Mouse (Mus musculus) heart, postnatal 36 days (tissue): ENCODE results near the gene Gpn1. TPM values are rescaled to one million over a fixed set of nuclear protein-coding genes. Genes with fewer than 3 reads are reported as not detected.

Experiments
- DNase-seq, 2 experiments: peaks; one replicate each; pipeline ENCODE4 v3.0.0; 2021 to 2022
- intact Hi-C: fragments of 180-260 bp; cut with DNase I; formaldehyde crosslinking; loops from one replicate; pipeline ENCODE4 v1.15.1; 2025
- total RNA-seq, 2 experiments: library from RNA; stranded (reverse); gene quantifications; 2 replicates each; pipeline ENCODE4 v1.2.3; 2021

The Gpn1 gene
- total RNA-seq, 2 experiments from 2014 or later: 24.7 to 26.0 TPM

DNA sequence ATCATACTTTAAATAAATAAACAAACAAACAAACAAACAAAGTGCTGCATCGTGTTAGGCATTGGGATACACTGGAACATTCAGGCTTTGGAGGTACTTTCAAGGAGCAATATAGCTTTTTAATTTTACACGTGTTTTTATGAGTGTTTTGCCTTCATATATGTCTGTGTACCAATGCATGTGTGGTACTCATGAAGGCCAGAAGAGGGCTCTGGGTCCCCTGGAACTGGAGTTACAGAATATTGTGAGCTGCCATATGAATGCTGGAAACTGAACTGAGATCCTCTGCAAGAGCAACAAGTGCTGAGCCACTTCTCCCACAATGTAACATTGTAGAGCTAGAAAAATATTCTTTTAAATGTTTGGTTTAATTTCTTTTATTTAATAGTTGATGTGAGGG is 40.7 kb downstream of the Gpn1 start:
- intact Hi-C loops: no loop called here
- DNase-seq: no peak

DNA sequence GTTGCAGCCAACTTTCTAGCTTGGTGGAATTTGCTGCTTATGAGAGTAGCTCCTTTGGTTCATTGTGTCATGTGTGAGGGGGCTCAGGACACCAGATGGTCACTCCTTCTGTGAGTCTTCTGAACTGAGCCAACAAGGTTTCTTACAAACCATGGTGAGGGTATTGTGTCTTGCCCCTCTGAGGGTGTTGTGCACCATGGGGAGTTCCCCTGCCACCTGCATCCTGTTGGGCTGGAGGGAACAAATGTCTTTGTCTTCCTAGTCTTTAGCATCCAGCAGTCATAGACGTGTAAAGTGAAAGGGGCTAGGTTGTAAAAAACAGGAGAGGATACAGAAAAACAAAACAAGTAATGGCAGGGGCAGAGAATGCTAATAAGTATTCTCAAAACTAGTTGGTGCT is 64.9 kb downstream of the Gpn1 start:
- no peak for DNase-seq
- intact Hi-C loops: no loop called here

DNA sequence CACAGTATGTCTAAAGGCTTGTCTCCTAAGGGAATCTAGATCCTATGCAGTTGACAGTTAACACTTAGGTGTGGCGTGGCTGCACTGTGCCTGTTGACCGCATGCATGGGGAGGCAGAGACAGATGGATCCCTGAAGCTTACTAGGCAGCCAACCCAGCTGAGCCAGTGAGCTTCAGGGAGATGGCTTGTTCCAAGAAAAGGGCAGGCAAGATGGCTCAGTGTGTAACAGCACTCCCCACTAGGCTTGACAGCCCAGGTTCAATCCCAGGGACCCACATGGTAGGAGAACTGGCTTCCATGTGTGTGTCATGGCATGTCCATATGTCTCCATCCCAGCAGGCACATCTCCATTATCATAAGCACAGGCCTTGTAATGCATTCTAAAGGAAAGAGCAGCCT is 65.8 kb downstream of the Gpn1 start:
- intact Hi-C loops: loop anchor here (5.0 kb wide), 2 partner anchors 367 to 757 kb away; no protein-coding TSS in a partner anchor

DNA sequence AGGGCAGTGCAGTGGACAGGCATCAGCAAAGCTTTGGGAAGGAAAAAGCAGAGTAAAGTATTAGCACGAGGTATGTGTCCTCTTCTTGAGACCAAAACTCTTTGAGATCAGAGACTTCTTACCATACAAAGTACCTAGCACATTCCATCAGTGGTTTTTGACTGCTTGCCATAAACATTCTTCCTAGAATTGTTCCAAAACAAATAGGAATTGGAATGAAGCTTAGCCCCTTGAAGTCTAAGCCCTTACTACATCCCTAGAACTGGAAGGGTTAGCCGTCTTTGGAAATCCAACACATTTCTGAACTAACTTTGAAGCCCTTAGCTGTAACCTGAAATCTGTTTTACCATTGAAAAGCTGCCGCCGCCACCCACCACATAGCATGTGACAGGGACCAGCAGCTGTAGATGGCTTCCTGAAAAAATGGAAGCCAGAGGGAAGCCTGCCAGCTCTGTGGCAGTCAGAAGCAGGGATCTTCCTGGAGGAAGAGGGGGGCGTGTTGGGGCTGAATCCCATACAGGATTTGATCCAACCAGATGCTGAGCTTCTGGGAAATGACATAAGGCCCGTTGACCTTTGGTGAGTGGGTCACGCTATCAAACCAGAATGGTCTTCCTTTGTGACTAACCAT is 67.6 kb downstream of the Gpn1 start:
- intact Hi-C loops: loop anchor here (2.0 to 5.0 kb wide), 6 partner anchors 35 to 755 kb away; partner anchors contain the start of gene Mrpl33
- peak; percentile 38 to 50 for DNase-seq

More for the DNA sequence above, 65.8 kb downstream of the Gpn1 start:
- DNase-seq: no peak

Other genes with a start within 250 kb of the Gpn1 start
- 1 to 10 TPM; 1.7 to 2.7 TPM for gene Krtcap3, start 243.1 kb upstream of the Gpn1 start, total RNA-seq
- gene Ift172, start 203.6 kb upstream of the Gpn1 start, total RNA-seq: 10 to 100 TPM; 36.8 to 43.6 TPM
- gene Fndc4, start 198.7 kb upstream of the Gpn1 start, total RNA-seq: 1 to 10 TPM; 1.6 to 3.7 TPM
- not detected for gene Gckr, start 197.3 kb upstream of the Gpn1 start, total RNA-seq
- 10 to 100 TPM; 23.0 to 24.0 TPM for gene Zfp512, start 42.3 kb upstream of the Gpn1 start, total RNA-seq
- under 1 TPM in 1 of 2 experiments, not detected in 1; 0.14 TPM for gene 4930548H24Rik, start 9.0 kb upstream of the Gpn1 start, total RNA-seq
- gene Slc4a1ap, start 32.3 kb downstream of the Gpn1 start, total RNA-seq: 10 to 100 TPM; 19.8 to 22.8 TPM
- 10 to 100 TPM; 13.5 to 13.6 TPM for gene Supt7l, start 33.1 kb downstream of the Gpn1 start, total RNA-seq
- gene Mrpl33, start 102.2 kb downstream of the Gpn1 start, total RNA-seq: 100 to 1,000 TPM; 314 to 335 TPM
- 1 to 10 TPM; 3.2 to 3.4 TPM for gene Rbks, start 202.9 kb downstream of the Gpn1 start, total RNA-seq
- 10 to 100 TPM; 31.6 to 37.3 TPM for gene Babam2, start 202.9 kb downstream of the Gpn1 start, total RNA-seq